ENCODE assay signal across 16 mouse cellular contexts in genomic region chr3:157754826-157755225, GRCm38 (mm10).
"Had no signal": no experiment of that assay in that cellular context is flagged by ENCODE, and none has a peak within 500 bp of the region (broad histone marks: within the 10 kb centered on the region; RNA-seq: fewer than 3 reads in every experiment).

No protein-coding gene starts in this region.

- H3K9me3 ChIP-seq: neural tube, embryonic 13.5 days; neural tube, embryonic 15.5 days; stomach, embryonic 15.5 days had no signal

- H3K36me3 ChIP-seq: neural tube, embryonic 13.5 days; neural tube, embryonic 15.5 days; stomach, embryonic 15.5 days had no signal

- H3K4me2 ChIP-seq: neural tube, embryonic 13.5 days; neural tube, embryonic 15.5 days; stomach, embryonic 15.5 days had no signal

- H3K4me3 ChIP-seq: neural tube, embryonic 13.5 days; neural tube, embryonic 15.5 days; stomach, embryonic 15.5 days had no signal

- H3K9ac ChIP-seq: neural tube, embryonic 13.5 days; neural tube, embryonic 15.5 days; stomach, embryonic 15.5 days had no signal

- H3K27ac ChIP-seq: neural tube, embryonic 13.5 days; neural tube, embryonic 15.5 days; stomach, embryonic 15.5 days; stomach, postnatal 0 days had no signal

- H3K27me3 ChIP-seq: neural tube, embryonic 13.5 days; neural tube, embryonic 15.5 days; stomach, embryonic 15.5 days had no signal

- DNase-seq: retina, postnatal 1 day; right cerebral cortex, adult 18-20 months; right cerebral cortex, postnatal 14 days; right cerebral cortex, postnatal 25 days; right cerebral cortex, postnatal 4 days; spleen, adult 18-20 months; thymus, adult 18-20 months; thymus, adult 2 months; thymus, postnatal 14 days; thymus, postnatal 25 days; thymus, postnatal 36 days; thymus, postnatal 4 days had no signal

- H3K4me1 ChIP-seq: neural tube, embryonic 13.5 days; neural tube, embryonic 15.5 days; stomach, embryonic 15.5 days had no signal
